Mouse (Mus musculus): Measurements from ENCODE around the gene Lgi1. TPM values are rescaled to one million over a fixed set of nuclear protein-coding genes. Genes with fewer than 3 reads are reported as not detected.

Gene Lgi1
- polyA plus RNA-seq, 1 experiment = 0.35 TPM

GRCm38 (mm10) chr19:38261351-38261750, 3.0 kb upstream of the Lgi1 start:
- DNase-seq (ENCODE audit: low read depth) = no peak

- no peak for DNase-seq (ENCODE audit: low read depth)
These were observed 369 bp upstream of the Lgi1 start for GRCm38 (mm10) chr19:38263829-38264504.

GRCm38 (mm10) chr19:38265767-38266166, 1.4 kb downstream of the Lgi1 start:
- no peak for DNase-seq (ENCODE audit: low read depth)

GRCm38 (mm10) chr19:38267469-38267868, 3.1 kb downstream of the Lgi1 start:
- DNase-seq (ENCODE audit: low read depth) = no peak

GRCm38 (mm10) chr19:38271071-38271470, 6.7 kb downstream of the Lgi1 start:
- DNase-seq (ENCODE audit: low read depth) = no peak

GRCm38 (mm10) chr19:38273820-38274219, 9.5 kb downstream of the Lgi1 start:
- DNase-seq (ENCODE audit: low read depth) = no peak

GRCm38 (mm10) chr19:38274747-38275421, 10.5 kb downstream of the Lgi1 start:
- DNase-seq (ENCODE audit: low read depth) = no peak

GRCm38 (mm10) chr19:38276226-38276625, 11.9 kb downstream of the Lgi1 start:
- DNase-seq (ENCODE audit: low read depth) = no peak

GRCm38 (mm10) chr19:38280242-38280641, 15.9 kb downstream of the Lgi1 start:
- no peak for DNase-seq (ENCODE audit: low read depth)

- DNase-seq (ENCODE audit: low read depth) = no peak
These were observed 18.1 kb downstream of the Lgi1 start for GRCm38 (mm10) chr19:38282407-38282806.

GRCm38 (mm10) chr19:38288556-38288955, 24.2 kb downstream of the Lgi1 start:
- no peak for DNase-seq (ENCODE audit: low read depth)

GRCm38 (mm10) chr19:38291432-38291831, 27.1 kb downstream of the Lgi1 start:
- no peak for DNase-seq (ENCODE audit: low read depth)

- no peak for DNase-seq (ENCODE audit: low read depth)
These were observed 33.8 kb downstream of the Lgi1 start for GRCm38 (mm10) chr19:38298018-38298626.

- no peak for DNase-seq (ENCODE audit: low read depth)
These were observed 43.8 kb downstream of the Lgi1 start for GRCm38 (mm10) chr19:38308116-38308515.

- no peak for DNase-seq (ENCODE audit: low read depth)
These were observed 50.8 kb downstream of the Lgi1 start for GRCm38 (mm10) chr19:38315099-38315498.

GRCm38 (mm10) chr19:38316602-38317313, 52.4 kb downstream of the Lgi1 start:
- no peak for DNase-seq (ENCODE audit: low read depth)

GRCm38 (mm10) chr19:38318308-38318707, 54.0 kb downstream of the Lgi1 start:
- DNase-seq (ENCODE audit: low read depth) = no peak

- no peak for DNase-seq (ENCODE audit: low read depth)
These were observed 54.8 kb downstream of the Lgi1 start for GRCm38 (mm10) chr19:38319168-38319567.

- no peak for DNase-seq (ENCODE audit: low read depth)
These were observed 56.4 kb downstream of the Lgi1 start for GRCm38 (mm10) chr19:38320651-38321188.

GRCm38 (mm10) chr19:38323726-38324125, 59.4 kb downstream of the Lgi1 start:
- no peak for DNase-seq (ENCODE audit: low read depth)

GRCm38 (mm10) chr19:38324147-38325028, 60.1 kb downstream of the Lgi1 start:
- no peak for DNase-seq (ENCODE audit: low read depth)
